Mouse (Mus musculus) limb, embryonic 12.5 days (tissue): ENCODE measurements at regions not wholly inside any gene's neighbourhood (a gene's known extent, or its start where the extent isn't known, plus 50 kb on each side); places are given as distances from the start of the nearest gene placed in this dataset.

Experiments
- ATAC-seq: fragments of 200-750 bp; cut with Nextera tagmentation; 2 replicates; pipeline ENCODE4 v1.8.0; 2017; ENCODE audit warnings: low read depth, moderate TSS enrichment; ENCODE audit not compliant: insufficient number of reproducible peaks, insufficient read depth, low FRiP score, low TSS enrichment
- H3K27ac ChIP-seq: fragments of 300-500 bp; sonication (generic); 2 replicates; pipeline ENCODE4 v1.5.1; 2016; ENCODE audit warnings: mild to moderate bottlenecking, moderate library complexity
- H3K27me3 ChIP-seq: fragments of 300-500 bp; sonication (generic); 2 replicates; pipeline ENCODE4 v1.6.1; 2016; ENCODE audit warnings: mild to moderate bottlenecking, moderate library complexity
- H3K36me3 ChIP-seq: fragments of 300-500 bp; sonication (generic); 2 replicates; pipeline ENCODE4 v1.6.1; 2016; ENCODE audit warnings: mild to moderate bottlenecking, moderate library complexity
- H3K4me1 ChIP-seq: fragments of 300-500 bp; sonication (generic); replicated peaks from 2 replicates; pipeline ENCODE4 v1.6.1; 2016
- H3K4me2 ChIP-seq: fragments of 300-500 bp; sonication (generic); 2 replicates; pipeline ENCODE4 v1.6.1; 2016; ENCODE audit warnings: mild to moderate bottlenecking, moderate library complexity
- H3K4me3 ChIP-seq: fragments of 300-500 bp; sonication (generic); replicated peaks from 2 replicates; pipeline ENCODE4 v1.5.1; 2016; ENCODE audit warnings: mild to moderate bottlenecking
- H3K9ac ChIP-seq: fragments of 300-500 bp; sonication (generic); replicated peaks from 2 replicates; pipeline ENCODE4 v1.6.1; 2016; ENCODE audit warnings: mild to moderate bottlenecking, moderate library complexity
- H3K9me3 ChIP-seq: fragments of 300-500 bp; sonication (generic); 2 replicates; pipeline ENCODE4 v1.6.1; 2016; ENCODE audit warnings: mild to moderate bottlenecking, moderate library complexity
- WGBS: fragments of 180-500 bp; shearing (Covaris S2); methylation state at CpG from one replicate; pipeline ENCODE4 v1.1.7; 2016; 5-methylcytosine and 5-hydroxymethylcytosine counted together

- Histone ChIP-seq H3K9ac (no peak overlapping the region), H3K4me2 (no peak overlapping the region), H3K36me3 (no peaks in the 10 kb centered on the region), H3K9me3 (no peaks in the 10 kb centered on the region), H3K27me3 (peaks cover 71% of the 10 kb centered on the region), H3K27ac (no peak overlapping the region), H3K4me3 (no peak overlapping the region), H3K4me1 (peaks cover 29% of the 10 kb centered on the region)
- WGBS, result 45% methylated on average over 6 of the region's 6 CpGs
- ATAC-seq, result no peak
Measured at GRCm38 (mm10) chrX:11435338-11435737, 107.7 kb downstream of the H2al1j start.

- peaks cover 69% of the 10 kb centered on the region for H3K27me3 ChIP-seq
- ATAC-seq, result no peak
- H3K4me1 ChIP-seq, result peaks cover 22% of the 10 kb centered on the region
- 59% methylated on average over 12 of the region's 12 CpGs for WGBS
- no peak overlapping the region for H3K9ac ChIP-seq
- no peak overlapping the region for H3K4me2 ChIP-seq
- H3K27ac ChIP-seq, result no peak overlapping the region
- no peaks in the 10 kb centered on the region for H3K36me3 ChIP-seq
- no peaks in the 10 kb centered on the region for H3K9me3 ChIP-seq
- H3K4me3 ChIP-seq, result no peak overlapping the region
Measured at GRCm38 (mm10) chrX:11437151-11437944, 109.7 kb downstream of the H2al1j start.

DNA sequence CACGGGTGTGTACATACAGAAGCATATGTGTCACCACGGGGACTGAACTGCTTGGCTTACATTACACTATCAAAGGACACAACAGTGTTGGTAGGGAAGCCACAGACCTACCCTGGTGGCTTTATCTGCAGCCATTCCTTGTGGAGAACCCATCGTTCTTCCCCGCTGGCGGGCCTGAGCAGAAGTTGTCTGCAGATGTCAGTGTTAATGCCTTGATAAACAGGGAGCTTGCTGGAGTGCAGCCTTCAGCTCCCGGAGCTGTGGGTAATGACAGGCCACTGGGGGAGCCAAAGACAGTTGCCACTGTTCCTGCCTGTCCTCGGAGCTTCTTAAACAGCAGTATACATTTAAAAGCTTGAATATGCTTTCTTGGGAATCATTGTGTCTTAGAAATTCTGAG is 115.9 kb downstream of the H2al1j start:
- no peak for ATAC-seq
- Histone ChIP-seq H3K4me1 (peaks cover 7% of the 10 kb centered on the region; the same call in 1 of the 2 replicates), H3K36me3 (no peaks in the 10 kb centered on the region), H3K4me3 (no peak overlapping the region), H3K4me2 (no peak overlapping the region), H3K27ac (no peak overlapping the region), H3K9me3 (no peaks in the 10 kb centered on the region), H3K9ac (no peak overlapping the region), H3K27me3 (peaks cover 44% of the 10 kb centered on the region)
- 54% methylated on average over 7 of the region's 7 CpGs for WGBS

- Histone ChIP-seq H3K36me3 (no peaks in the 10 kb centered on the region), H3K9ac (no peak overlapping the region), H3K9me3 (no peaks in the 10 kb centered on the region), H3K27ac (no peak overlapping the region), H3K4me1 (peaks cover 7% of the 10 kb centered on the region; the same call in 1 of the 2 replicates), H3K4me2 (no peak overlapping the region), H3K27me3 (peaks cover 46% of the 10 kb centered on the region), H3K4me3 (no peak overlapping the region)
- 59% methylated on average over 10 of the region's 10 CpGs for WGBS
- ATAC-seq, result no peak
Measured at GRCm38 (mm10) chrX:11444261-11444725, 116.7 kb downstream of the H2al1j start.

DNA sequence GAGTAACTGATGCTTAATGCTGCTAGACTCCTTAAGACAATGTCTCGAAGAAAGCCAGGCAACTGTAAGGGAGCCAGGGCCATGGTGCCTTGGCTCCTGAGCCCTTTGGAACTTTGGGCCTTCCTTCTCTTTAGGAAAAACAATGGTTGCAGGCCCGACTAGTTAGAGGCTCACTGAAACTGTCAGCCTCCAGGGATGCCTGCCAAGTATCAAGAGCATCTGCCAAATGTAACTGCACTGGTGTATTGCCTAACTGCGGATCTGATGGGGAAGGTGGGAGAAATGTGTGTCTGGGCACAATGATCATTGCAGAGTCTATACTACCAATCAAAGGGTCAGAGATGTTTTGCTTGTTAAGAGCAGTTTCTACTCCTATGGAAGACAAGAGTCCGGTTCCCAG is 121.1 kb downstream of the H2al1j start:
- no peak for ATAC-seq
- peaks cover 7% of the 10 kb centered on the region for H3K4me1 ChIP-seq
- H3K27ac ChIP-seq, result no peak overlapping the region
- H3K9ac ChIP-seq, result no peak overlapping the region
- no peaks in the 10 kb centered on the region for H3K36me3 ChIP-seq
- 86% methylated on average over 4 of the region's 4 CpGs for WGBS
- H3K4me3 ChIP-seq, result no peak overlapping the region
- H3K9me3 ChIP-seq, result no peaks in the 10 kb centered on the region
- no peak overlapping the region for H3K4me2 ChIP-seq
- H3K27me3 ChIP-seq, result peaks cover 29% of the 10 kb centered on the region

DNA sequence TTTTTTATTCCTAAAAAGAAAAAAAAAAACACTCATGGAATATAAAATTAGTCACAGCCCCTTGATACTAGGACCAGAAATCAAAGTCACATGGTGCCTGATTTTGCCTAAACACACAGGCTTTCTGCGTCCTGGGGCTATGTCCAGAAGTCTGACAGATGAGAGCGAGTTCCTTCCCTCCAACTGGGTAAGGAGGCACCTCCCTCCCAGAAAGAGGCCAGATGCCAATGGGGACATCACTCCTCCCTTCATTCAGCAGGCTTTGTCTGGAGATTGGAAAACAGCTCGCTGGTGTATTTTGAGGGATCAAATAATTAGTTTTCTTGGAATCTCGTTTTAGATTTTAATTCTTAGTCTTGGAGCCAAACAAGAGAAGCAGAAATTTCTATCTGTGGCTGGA is 130.9 kb downstream of the H2al1j start:
- no peak for ATAC-seq
- H3K9me3 ChIP-seq, result no peaks in the 10 kb centered on the region
- no peaks in the 10 kb centered on the region for H3K36me3 ChIP-seq
- H3K4me1 ChIP-seq, result no peaks in the 10 kb centered on the region
- WGBS, result 56% methylated on average over 4 of the region's 4 CpGs
- no peak overlapping the region for H3K4me3 ChIP-seq
- no peak overlapping the region for H3K9ac ChIP-seq
- no peak overlapping the region for H3K27ac ChIP-seq
- no peak overlapping the region for H3K4me2 ChIP-seq
- H3K27me3 ChIP-seq, result peaks cover 29% of the 10 kb centered on the region

DNA sequence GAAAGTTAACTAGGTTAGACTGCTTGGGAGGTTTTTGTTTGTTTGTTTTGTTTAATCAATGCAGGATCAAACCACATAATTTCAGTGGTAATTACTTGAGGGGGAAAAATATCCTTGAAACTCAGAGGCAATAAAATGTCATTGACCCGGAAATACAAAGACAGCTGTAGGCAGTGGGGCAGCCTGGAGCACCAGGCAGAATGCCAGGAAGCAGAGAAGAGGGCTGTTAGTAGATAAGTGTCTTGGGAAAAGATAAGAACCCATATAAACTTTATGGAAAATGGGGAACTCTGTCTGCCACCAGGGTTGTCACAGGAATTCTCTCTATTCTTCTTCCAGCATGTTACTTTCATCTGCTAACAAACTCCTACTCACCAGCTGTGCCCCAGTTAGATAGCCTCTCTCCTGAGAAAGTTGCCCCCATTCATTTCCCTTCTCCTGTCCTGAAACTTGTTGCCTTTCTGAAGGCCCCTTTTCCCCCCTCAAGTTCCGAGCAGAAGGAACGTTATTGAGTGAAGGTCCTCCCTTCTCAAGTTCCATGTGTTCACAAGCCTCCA is 136.4 kb downstream of the H2al1j start:
- H3K4me2 ChIP-seq, result no peak overlapping the region
- WGBS, result 41% methylated on average over 3 of the region's 3 CpGs
- H3K4me3 ChIP-seq, result no peak overlapping the region
- H3K27me3 ChIP-seq, result peaks cover 29% of the 10 kb centered on the region
- H3K4me1 ChIP-seq, result no peaks in the 10 kb centered on the region
- no peaks in the 10 kb centered on the region for H3K36me3 ChIP-seq
- no peaks in the 10 kb centered on the region for H3K9me3 ChIP-seq
- no peak overlapping the region for H3K9ac ChIP-seq
- no peak for ATAC-seq
- no peak overlapping the region for H3K27ac ChIP-seq

DNA sequence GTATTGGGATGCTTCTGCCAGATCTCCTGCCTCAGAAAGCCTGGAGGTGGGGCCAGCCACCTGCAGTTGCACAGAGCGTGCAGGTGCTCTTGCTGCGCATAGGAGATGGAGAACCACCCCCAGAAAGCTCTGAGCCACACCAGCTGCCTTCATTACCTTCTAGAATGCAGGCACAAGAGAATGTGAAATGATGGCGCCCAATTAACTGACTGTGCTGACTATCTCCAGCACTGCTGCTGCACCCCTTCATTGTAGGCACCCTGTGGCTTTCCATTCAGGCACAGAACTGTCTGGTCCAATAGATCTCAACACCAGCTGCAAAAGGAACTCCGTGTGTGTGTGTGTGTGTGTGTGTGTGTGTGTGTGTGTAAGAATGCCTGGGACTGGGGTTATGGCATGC is 138.6 kb downstream of the H2al1j start:
- H3K4me1 ChIP-seq, result no peaks in the 10 kb centered on the region
- no peak overlapping the region for H3K4me3 ChIP-seq
- no peaks in the 10 kb centered on the region for H3K36me3 ChIP-seq
- ATAC-seq, result no peak
- H3K27me3 ChIP-seq, result peaks cover 31% of the 10 kb centered on the region
- WGBS, result 71% methylated on average over 4 of the region's 4 CpGs
- no peaks in the 10 kb centered on the region for H3K9me3 ChIP-seq
- no peak overlapping the region for H3K4me2 ChIP-seq
- H3K9ac ChIP-seq, result no peak overlapping the region
- H3K27ac ChIP-seq, result no peak overlapping the region

- 30% methylated on average over 16 of the region's 16 CpGs for WGBS
- Histone ChIP-seq H3K4me3 (no peak overlapping the region), H3K27me3 (peaks cover 32% of the 10 kb centered on the region), H3K36me3 (no peaks in the 10 kb centered on the region), H3K4me2 (0 out of 2 replicates have a peak overlapping the region, but pooled peaks have one; percentile 23), H3K4me1 (peaks cover 5% of the 10 kb centered on the region; the same call in 1 of the 2 replicates), H3K9ac (no peak overlapping the region), H3K9me3 (no peaks in the 10 kb centered on the region), H3K27ac (no peak overlapping the region)
- ATAC-seq, result no peak
Measured at GRCm38 (mm10) chrX:11479696-11480339, 152.2 kb downstream of the H2al1j start.

DNA sequence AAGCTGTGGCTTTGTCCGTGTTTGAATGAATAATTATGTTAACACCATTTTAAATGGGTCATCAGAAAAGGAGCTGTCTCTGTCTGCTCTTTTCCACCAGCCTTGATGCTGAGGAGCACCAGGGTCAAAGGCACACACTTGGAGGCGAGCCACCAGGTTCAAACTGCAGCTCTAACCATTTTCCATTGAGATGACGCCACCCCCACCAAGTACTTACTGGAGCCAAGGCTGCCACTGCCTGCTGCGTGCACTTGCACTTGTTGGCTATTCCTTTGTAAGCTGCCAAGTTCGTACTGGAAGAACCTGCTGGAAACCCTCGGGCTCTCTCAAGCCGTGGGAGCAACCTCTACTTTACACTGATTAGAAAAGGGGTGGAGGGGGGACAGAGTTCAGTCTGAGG is 154.5 kb downstream of the H2al1j start:
- H3K4me2 ChIP-seq, result no peak overlapping the region
- H3K27me3 ChIP-seq, result peaks cover 37% of the 10 kb centered on the region
- no peak overlapping the region for H3K9ac ChIP-seq
- no peak overlapping the region for H3K27ac ChIP-seq
- ATAC-seq, result no peak
- WGBS, result 81% methylated on average over 7 of the region's 7 CpGs
- H3K4me3 ChIP-seq, result no peak overlapping the region
- H3K36me3 ChIP-seq, result no peaks in the 10 kb centered on the region
- peaks cover 14% of the 10 kb centered on the region for H3K4me1 ChIP-seq
- H3K9me3 ChIP-seq, result no peaks in the 10 kb centered on the region

GRCm38 (mm10) chrX:11486588-11486987 is 159.0 kb downstream of the H2al1j start:
- 0 out of 2 replicates have a peak, but pooled peaks have one; percentile 15 for ATAC-seq
- H3K27me3 ChIP-seq, result peaks cover 39% of the 10 kb centered on the region
- H3K4me3 ChIP-seq, result no peak overlapping the region
- H3K36me3 ChIP-seq, result no peaks in the 10 kb centered on the region
- H3K4me1 ChIP-seq, result peaks cover 10% of the 10 kb centered on the region
- WGBS, result 36% methylated on average over 2 of the region's 2 CpGs
- H3K9ac ChIP-seq, result no peak overlapping the region
- no peak overlapping the region for H3K4me2 ChIP-seq
- H3K27ac ChIP-seq, result no peak overlapping the region
- H3K9me3 ChIP-seq, result no peaks in the 10 kb centered on the region
